Mouse (Mus musculus) urinary bladder, postnatal 4 days (tissue): ENCODE data around the gene Tk1.
"Not testable (repeated sequence)": the region's sequence is repeated elsewhere in the genome, so short reads cannot be mapped to it uniquely, and the experiment has no call there.

Experiments
- DNase-seq, 2 experiments: peaks; one replicate each; pipeline ENCODE4 v3.0.0; 2021 to 2022; ENCODE audit warnings: low spot score in 2 of 2

Gene Tk1

GRCm38 (mm10) chr11:117822728-117823241, 3.1 kb downstream of the Tk1 start:
- peak in 1 of 2 experiments; percentile 41 for DNase-seq

GRCm38 (mm10) chr11:117821868-117822267, 4.0 kb downstream of the Tk1 start:
- no peak for DNase-seq

GRCm38 (mm10) chr11:117820173-117820572, 5.7 kb downstream of the Tk1 start:
- DNase-seq, result no peak

- no peak for DNase-seq
Observed at GRCm38 (mm10) chr11:117819095-117819494, 6.8 kb downstream of the Tk1 start.

GRCm38 (mm10) chr11:117816389-117816996, 9.4 kb downstream of the Tk1 start:
- no peak for DNase-seq

GRCm38 (mm10) chr11:117815850-117816249, 10.0 kb downstream of the Tk1 start:
- DNase-seq, result not testable (repeated sequence)

GRCm38 (mm10) chr11:117814704-117815366, 11.1 kb downstream of the Tk1 start:
- DNase-seq, result no peak

- no peak for DNase-seq
Observed at GRCm38 (mm10) chr11:117813867-117814266, 12.0 kb downstream of the Tk1 start.

GRCm38 (mm10) chr11:117810401-117811046, 15.4 kb downstream of the Tk1 start:
- DNase-seq, result peak; percentile 76 to 89

- DNase-seq, result peak in 1 of 2 experiments; percentile 67
Observed at GRCm38 (mm10) chr11:117809407-117810311, 16.2 kb downstream of the Tk1 start, which contains the start of the genes Gm20708 and Syngr2. Gene Gm20708, plus strand, starts transcription at chr11:117809668. Gene Syngr2, plus strand, starts transcription at chr11:117809668.

GRCm38 (mm10) chr11:117806781-117807180, 19.1 kb downstream of the Tk1 start:
- no peak for DNase-seq

GRCm38 (mm10) chr11:117803166-117803688, 22.7 kb downstream of the Tk1 start:
- no peak for DNase-seq

- no peak for DNase-seq
Observed at GRCm38 (mm10) chr11:117801650-117802049, 24.2 kb downstream of the Tk1 start.

- no peak for DNase-seq
Observed at GRCm38 (mm10) chr11:117800038-117800437, 25.9 kb downstream of the Tk1 start.

- DNase-seq, result no peak
Observed at GRCm38 (mm10) chr11:117799174-117799573, 26.7 kb downstream of the Tk1 start.

GRCm38 (mm10) chr11:117798160-117798541, 27.7 kb downstream of the Tk1 start:
- no peak for DNase-seq

- no peak for DNase-seq
Observed at GRCm38 (mm10) chr11:117797511-117798159, 28.3 kb downstream of the Tk1 start, which contains the start of gene 6030468B19Rik. Gene 6030468B19Rik, plus strand, starts transcription at chr11:117797660.

- DNase-seq, result no peak
Observed at GRCm38 (mm10) chr11:117796954-117797353, 28.9 kb downstream of the Tk1 start.

- no peak for DNase-seq
Observed at GRCm38 (mm10) chr11:117794035-117794551, 31.8 kb downstream of the Tk1 start.

- DNase-seq, result peak in 1 of 2 experiments; percentile 64
Observed at GRCm38 (mm10) chr11:117792281-117792888, 33.5 kb downstream of the Tk1 start.
